Mouse (Mus musculus) liver, adult 2 months (tissue): ENCODE measurements at regions not wholly inside any gene's neighbourhood (a gene's known extent, or its start where the extent isn't known, plus 50 kb on each side); places are given as distances from the start of the nearest gene placed in this dataset.

Experiments
- CTCF ChIP-seq: fragments of 200-500 bp; IDR thresholded peaks from 2 replicates; pipeline ENCODE4 v1.5.1; 2011; ENCODE audit warnings: low read depth, low read length, control low read depth
- POLR2A ChIP-seq: fragments of 200-500 bp; IDR thresholded peaks from 2 replicates; pipeline ENCODE4 v1.6.1; 2011; ENCODE audit warnings: low read length, control low read depth; ENCODE audit not compliant: insufficient read depth; ENCODE audit errors: extremely low read depth

GRCm38 (mm10) chrX:166886417-166886816, 300.9 kb upstream of the Egfl6 start:
- TF ChIP-seq CTCF = no peak
- no peak for TF ChIP-seq POLR2A
